Mouse (Mus musculus) CH12.LX (cell line): ENCODE results near the gene Aplp1.

ENCODE experiments used
- BHLHE40 ChIP-seq: IDR thresholded peaks from 2 replicates; pipeline ENCODE4 v1.6.1; 2011; ENCODE audit warnings: mild to moderate bottlenecking, low read depth, low read length, improper control_type of control experiment
- CTCF ChIP-seq, 2 experiments: IDR thresholded peaks in 1 of 2; conservative IDR thresholded peaks in 1 of 2; 2 replicates each; pipeline ENCODE4 v1.5.1; 2011 to 2012; ENCODE audit warnings: low read depth in 2 of 2, low read length in 2 of 2, improper control_type of control experiment in 1 of 2, inconsistent platforms in 1 of 2, mild to moderate bottlenecking in 1 of 2, moderate library complexity in 1 of 2
- GABPA ChIP-seq: IDR thresholded peaks from 2 replicates; pipeline ENCODE4 v1.6.1; 2012; ENCODE audit warnings: low read depth, low read length, improper control_type of control experiment, inconsistent platforms; ENCODE audit not compliant: insufficient replicate concordance
- MAX ChIP-seq: IDR thresholded peaks from 2 replicates; pipeline ENCODE4 v1.6.1; 2011; ENCODE audit warnings: low read length, improper control_type of control experiment
- MXI1 ChIP-seq: IDR thresholded peaks from 2 replicates; pipeline ENCODE4 v1.6.1; 2011; ENCODE audit warnings: mild to moderate bottlenecking, low read depth, low read length, improper control_type of control experiment
- MYC ChIP-seq: IDR thresholded peaks from 2 replicates; pipeline ENCODE4 v1.6.1; 2011; ENCODE audit warnings: low read depth, mild to moderate bottlenecking, improper control_type of control experiment, low read length
- NELFE ChIP-seq: IDR thresholded peaks from 2 replicates; pipeline ENCODE4 v1.6.1; 2011; ENCODE audit warnings: low read depth, low read length, improper control_type of control experiment
- PAX5 ChIP-seq: IDR thresholded peaks from 2 replicates; pipeline ENCODE4 v1.6.1; 2012; ENCODE audit warnings: low read length, inconsistent platforms, mixed read lengths
- SMC3 ChIP-seq: IDR thresholded peaks from 2 replicates; pipeline ENCODE4 v1.6.1; 2011; ENCODE audit warnings: low read depth, low read length, improper control_type of control experiment
- TCF12 ChIP-seq: IDR thresholded peaks from 2 replicates; pipeline ENCODE4 v1.6.1; 2014; ENCODE audit warnings: low read depth, mild to moderate bottlenecking, inconsistent platforms, low read length, improper control_type of control experiment
- ZC3H11A ChIP-seq: IDR thresholded peaks from 2 replicates; pipeline ENCODE4 v1.6.1; 2012; ENCODE audit warnings: low read depth, mild to moderate bottlenecking, inconsistent platforms, low read length, improper control_type of control experiment

DNA sequence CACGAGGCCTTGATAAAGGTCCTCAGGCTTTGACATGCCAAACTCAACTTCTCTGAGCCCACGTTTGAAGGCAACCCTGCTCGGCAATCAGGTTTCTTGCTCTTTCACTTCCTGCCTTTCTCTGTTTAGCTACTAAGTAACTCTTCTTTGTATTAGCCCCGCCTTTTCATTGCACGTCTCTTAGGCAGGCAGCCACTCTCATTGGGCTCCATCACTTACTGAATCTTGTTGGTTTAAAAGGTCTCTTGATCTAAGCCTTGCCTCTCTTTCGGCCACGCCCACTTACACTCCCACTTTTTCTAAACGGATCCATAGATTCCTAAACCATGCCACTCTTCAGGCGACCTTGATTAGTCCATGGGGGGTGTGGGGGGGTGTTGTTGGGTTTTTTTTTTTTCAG, 1.6 kb downstream of the Aplp1 start:
- TF ChIP-seq MAX = no peak
- TF ChIP-seq NELFE = no peak
- no peak for TF ChIP-seq TCF12
- no peak for TF ChIP-seq CTCF (conservative IDR thresholded peaks at IDR 0.05 in 1 of 2, IDR thresholded peaks at IDR 0.05 in 1 of 2; ENCODE audit: low read depth in 2 of 2, low read length in 2 of 2)
- no peak for TF ChIP-seq ZC3H11A
- no peak for TF ChIP-seq GABPA
- TF ChIP-seq PAX5 = no peak
- no peak for TF ChIP-seq BHLHE40
- TF ChIP-seq SMC3 = no peak
- no peak for TF ChIP-seq MXI1
- no peak for TF ChIP-seq MYC
